Mouse (Mus musculus) testis, adult 2 months (tissue): ENCODE measurements around the gene Itpkb. TPM values are rescaled to one million over a fixed set of nuclear protein-coding genes. Genes with fewer than 3 reads are reported as not detected.

ENCODE experiments used
- H3K27ac ChIP-seq: fragments of 200-500 bp; 2 replicates; pipeline ENCODE4 v1.5.1; 2012; ENCODE audit warnings: low read depth, low read length; ENCODE audit not compliant: control insufficient read depth, insufficient read depth
- H3K27me3 ChIP-seq: fragments of 200-500 bp; 2 replicates; pipeline ENCODE4 v1.6.1; 2012; ENCODE audit warnings: mild to moderate bottlenecking, low read length, moderate library complexity; ENCODE audit not compliant: control insufficient read depth, insufficient read depth
- H3K36me3 ChIP-seq: fragments of 200-500 bp; 2 replicates; pipeline ENCODE4 v1.6.1; 2012; ENCODE audit warnings: mild to moderate bottlenecking, low read length; ENCODE audit not compliant: control insufficient read depth, insufficient read depth
- H3K4me1 ChIP-seq: fragments of 200-500 bp; 2 replicates; pipeline ENCODE4 v1.6.1; 2012; ENCODE audit warnings: low read length; ENCODE audit not compliant: control insufficient read depth, insufficient read depth
- H3K4me3 ChIP-seq: fragments of 200-500 bp; 2 replicates; pipeline ENCODE4 v1.5.1; 2012; ENCODE audit warnings: low read depth, mild to moderate bottlenecking, low read length, moderate library complexity, mixed read lengths; ENCODE audit not compliant: control insufficient read depth
- CTCF ChIP-seq: fragments of 200-500 bp; IDR thresholded peaks from 2 replicates; pipeline ENCODE4 v1.5.1; 2012; ENCODE audit warnings: low read depth, mild to moderate bottlenecking, inconsistent platforms, low read length, moderate library complexity; ENCODE audit not compliant: control insufficient read depth, insufficient read depth, insufficient replicate concordance
- POLR2A ChIP-seq: fragments of 200-500 bp; IDR thresholded peaks from 2 replicates; pipeline ENCODE4 v1.6.1; 2012; ENCODE audit warnings: low read depth, mild to moderate bottlenecking, inconsistent platforms, low read length, moderate library complexity; ENCODE audit not compliant: control insufficient read depth
- polyA plus RNA-seq: library from polyadenylated mRNA; depleted of rRNA; stranded (reverse); fragments of >200 nt; gene quantifications from 2 replicates; pipeline ENCODE4 v1.2.3, GENCODE M21; 2012

Gene Itpkb
- polyA plus RNA-seq, 1 experiment = 9.9 TPM

GRCm38 (mm10) chr1:180433796-180434566 lies 103.7 kb downstream of the Itpkb start:
- Histone ChIP-seq H3K4me3 (no peak overlapping the region), H3K27ac (no peak overlapping the region)
- TF ChIP-seq POLR2A (no peak), CTCF (peak; percentile 80; the same call in 1 of the 2 replicates)

GRCm38 (mm10) chr1:180434925-180435324 lies 104.6 kb downstream of the Itpkb start:
- TF ChIP-seq POLR2A = no peak
- TF ChIP-seq CTCF = no peak
- no peaks in the 10 kb centered on the region; the same call in 1 of the 2 replicates for H3K27me3 ChIP-seq
- H3K4me3 ChIP-seq = no peak overlapping the region
- H3K36me3 ChIP-seq = no peaks in the 10 kb centered on the region
- H3K27ac ChIP-seq = no peak overlapping the region
- H3K4me1 ChIP-seq = peaks cover 16% of the 10 kb centered on the region

More at GRCm38 (mm10) chr1:180433796-180434566, 103.7 kb downstream of the Itpkb start:
- Histone ChIP-seq H3K27me3 (no peaks in the 10 kb centered on the region; the same call in 1 of the 2 replicates), H3K4me1 (peaks cover 16% of the 10 kb centered on the region), H3K36me3 (no peaks in the 10 kb centered on the region)

- H3K27ac ChIP-seq = no peak overlapping the region
- no peaks in the 10 kb centered on the region for H3K36me3 ChIP-seq
- H3K27me3 ChIP-seq = no peaks in the 10 kb centered on the region
- no peak overlapping the region for H3K4me3 ChIP-seq
- peaks cover 6% of the 10 kb centered on the region for H3K4me1 ChIP-seq
- no peak for TF ChIP-seq POLR2A
- TF ChIP-seq CTCF = no peak
Observed at GRCm38 (mm10) chr1:180439496-180439895, 109.2 kb downstream of the Itpkb start.

- no peak for TF ChIP-seq POLR2A
- TF ChIP-seq CTCF = no peak
- no peak overlapping the region for H3K27ac ChIP-seq
- no peaks in the 10 kb centered on the region for H3K27me3 ChIP-seq
Observed at GRCm38 (mm10) chr1:180444411-180444810, 114.1 kb downstream of the Itpkb start.

GRCm38 (mm10) chr1:180449641-180450040 lies 119.4 kb downstream of the Itpkb start:
- no peaks in the 10 kb centered on the region for H3K4me1 ChIP-seq
- no peak overlapping the region for H3K27ac ChIP-seq
- no peak overlapping the region for H3K4me3 ChIP-seq
- H3K36me3 ChIP-seq = no peaks in the 10 kb centered on the region
- no peaks in the 10 kb centered on the region for H3K27me3 ChIP-seq
- TF ChIP-seq CTCF (no peak), POLR2A (no peak)

More at GRCm38 (mm10) chr1:180444411-180444810, 114.1 kb downstream of the Itpkb start:
- Histone ChIP-seq H3K4me3 (no peak overlapping the region), H3K4me1 (no peaks in the 10 kb centered on the region), H3K36me3 (no peaks in the 10 kb centered on the region)

- Histone ChIP-seq H3K4me3 (no peak overlapping the region), H3K27ac (no peak overlapping the region), H3K36me3 (no peaks in the 10 kb centered on the region), H3K27me3 (no peaks in the 10 kb centered on the region), H3K4me1 (no peaks in the 10 kb centered on the region)
- no peak for TF ChIP-seq CTCF
- TF ChIP-seq POLR2A = no peak
Observed at GRCm38 (mm10) chr1:180458274-180458673, 128.0 kb downstream of the Itpkb start.

GRCm38 (mm10) chr1:180458680-180459079 lies 128.4 kb downstream of the Itpkb start:
- Histone ChIP-seq H3K36me3 (no peaks in the 10 kb centered on the region), H3K4me3 (no peak overlapping the region), H3K27me3 (no peaks in the 10 kb centered on the region), H3K4me1 (no peaks in the 10 kb centered on the region), H3K27ac (no peak overlapping the region)
- TF ChIP-seq POLR2A = no peak
- no peak for TF ChIP-seq CTCF

GRCm38 (mm10) chr1:180460721-180461120 lies 130.4 kb downstream of the Itpkb start:
- Histone ChIP-seq H3K4me3 (no peak overlapping the region), H3K27me3 (no peaks in the 10 kb centered on the region), H3K27ac (no peak overlapping the region), H3K36me3 (no peaks in the 10 kb centered on the region), H3K4me1 (no peaks in the 10 kb centered on the region)
- no peak for TF ChIP-seq POLR2A
